Mouse (Mus musculus) layer of hippocampus, adult 8-10 months (tissue): Measurements from ENCODE around the gene Snrpd2. TPM values are rescaled to one million over a fixed set of nuclear protein-coding genes. Genes with fewer than 3 reads are reported as not detected.
"Not testable (repeated sequence)": the region's sequence is repeated elsewhere in the genome, so short reads cannot be mapped to it uniquely, and the experiment has no call there.

Source experiments
- DNase-seq, 2 experiments: peaks; one replicate each; pipeline ENCODE4 v3.0.0; 2022; ENCODE audit warnings: low spot score in 2 of 2
- total RNA-seq, 4 experiments: library from RNA; stranded (reverse); gene quantifications; 2 replicates each; pipeline ENCODE4 v1.2.4; 2022

Gene Snrpd2
- total RNA-seq, 4 experiments from 2014 or later, result 75.6 to 82.3 (median 78.2) TPM

GRCm38 (mm10) chr7:19148875-19149541 lies 514 bp upstream of the Snrpd2 start, which contains the start of gene Qpctl:
Gene Qpctl, minus strand, starts transcription at chr7:19149291.
- DNase-seq, result peak; percentile 98 to 99

GRCm38 (mm10) chr7:19151121-19151520 lies 1.6 kb downstream of the Snrpd2 start:
- not testable (repeated sequence) for DNase-seq

DNA sequence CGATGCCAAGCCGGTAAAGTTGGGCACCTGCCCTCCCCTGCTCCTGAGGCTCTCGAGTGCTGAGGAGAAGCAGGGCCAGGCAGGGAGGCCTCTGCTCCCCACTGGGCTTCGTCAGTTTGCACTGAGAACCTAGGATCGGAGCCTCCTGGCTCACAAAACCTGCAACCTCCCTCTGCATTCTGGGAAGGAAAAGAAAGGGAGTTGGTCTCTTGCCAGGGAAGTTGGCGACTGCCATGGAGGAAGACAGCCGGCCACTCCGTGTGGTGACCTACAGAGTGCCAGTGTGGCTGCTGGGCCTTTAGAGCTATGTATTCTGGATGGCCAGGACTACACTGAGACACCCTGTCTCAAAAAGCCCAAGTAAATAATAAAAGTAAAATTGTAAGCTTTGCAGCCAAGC lies 5.3 kb downstream of the Snrpd2 start:
- DNase-seq, result no peak

DNA sequence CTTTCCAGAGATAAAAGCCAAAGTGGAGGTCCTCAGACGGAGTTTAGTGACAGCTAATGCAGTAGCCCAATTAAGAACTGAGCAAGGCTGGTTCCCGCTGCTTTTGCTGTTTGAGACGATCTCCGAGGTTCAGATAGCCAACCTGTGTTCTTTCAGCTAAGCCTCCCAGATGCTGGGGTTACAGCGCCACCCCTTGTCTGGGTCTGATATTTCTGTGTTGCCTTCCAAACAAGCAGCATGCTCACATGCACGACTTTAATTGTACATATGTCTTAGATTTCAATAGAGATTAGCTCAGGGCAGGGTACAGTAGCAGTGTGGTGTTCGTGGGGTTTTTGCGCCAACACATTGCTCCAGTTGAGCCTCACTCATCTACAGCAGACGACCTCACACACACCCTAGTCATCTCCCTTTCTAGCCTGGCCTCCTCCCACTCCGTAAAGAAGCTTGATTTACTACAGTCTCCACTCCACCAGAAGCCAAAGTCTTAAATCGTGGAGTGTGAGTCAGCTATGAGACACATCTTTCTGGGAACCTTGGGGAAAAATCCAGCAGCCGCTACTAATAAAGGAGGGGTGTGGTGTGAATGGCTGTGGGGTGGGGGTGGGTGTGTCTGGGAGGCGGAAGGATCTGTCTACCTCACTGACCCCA lies 6.4 kb downstream of the Snrpd2 start:
- DNase-seq, result no peak

DNA sequence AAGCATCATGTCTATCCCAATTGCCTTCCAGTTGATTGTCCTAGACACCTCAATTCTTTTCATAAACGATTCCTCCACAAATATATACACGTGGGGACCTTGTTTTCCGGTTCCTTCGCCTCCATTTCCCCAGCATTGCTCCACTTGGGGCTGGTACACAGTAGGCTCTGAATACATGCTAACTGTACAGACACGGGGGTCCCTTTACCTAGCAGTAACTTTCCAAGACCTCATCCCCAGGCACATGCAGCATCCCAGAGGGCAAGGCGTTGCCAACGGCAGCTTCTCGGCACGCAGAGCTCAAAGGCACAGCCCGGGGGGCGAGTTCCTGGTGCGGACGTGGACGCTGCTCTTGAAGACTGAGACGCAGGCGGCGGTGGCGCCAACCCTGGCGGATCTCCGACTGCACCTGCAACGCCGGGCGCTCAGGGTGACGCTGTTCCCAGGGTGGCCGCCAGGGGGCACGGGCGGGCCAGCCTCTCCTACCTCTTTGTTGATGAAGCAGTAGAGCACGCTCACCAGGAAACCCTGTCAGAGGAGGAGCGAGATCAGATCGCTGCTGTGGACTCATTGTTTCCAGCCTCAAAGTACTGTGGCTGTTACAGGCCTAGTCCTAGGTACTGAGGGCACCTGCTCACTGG lies 7.8 kb downstream of the Snrpd2 start:
- DNase-seq, result peak; percentile 84 to 96

GRCm38 (mm10) chr7:19158601-19159000 lies 9.1 kb downstream of the Snrpd2 start:
- no peak for DNase-seq

- DNase-seq, result no peak
Measured at GRCm38 (mm10) chr7:19159411-19159810, 9.9 kb downstream of the Snrpd2 start.

GRCm38 (mm10) chr7:19160115-19160514 lies 10.6 kb downstream of the Snrpd2 start:
- no peak for DNase-seq

DNA sequence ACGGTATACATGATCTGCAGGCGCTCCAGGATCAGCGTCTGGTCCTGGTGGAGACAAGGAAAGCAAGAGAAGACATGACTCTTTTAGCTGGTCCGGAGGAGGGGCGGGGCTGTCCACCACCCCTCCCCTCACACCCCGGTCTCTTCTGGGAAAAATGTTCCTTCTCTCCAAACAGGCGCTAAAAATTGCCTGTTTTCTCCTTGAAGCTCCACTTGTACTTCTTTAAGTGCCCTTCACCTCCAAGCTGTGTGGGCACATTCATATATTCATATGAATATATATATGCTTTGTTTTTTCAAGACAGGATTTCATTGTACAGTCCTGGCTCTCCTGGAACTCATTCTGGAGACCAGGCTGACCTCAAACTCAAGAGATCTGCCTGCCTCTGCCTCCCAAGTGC lies 13.4 kb downstream of the Snrpd2 start:
- no peak for DNase-seq

DNA sequence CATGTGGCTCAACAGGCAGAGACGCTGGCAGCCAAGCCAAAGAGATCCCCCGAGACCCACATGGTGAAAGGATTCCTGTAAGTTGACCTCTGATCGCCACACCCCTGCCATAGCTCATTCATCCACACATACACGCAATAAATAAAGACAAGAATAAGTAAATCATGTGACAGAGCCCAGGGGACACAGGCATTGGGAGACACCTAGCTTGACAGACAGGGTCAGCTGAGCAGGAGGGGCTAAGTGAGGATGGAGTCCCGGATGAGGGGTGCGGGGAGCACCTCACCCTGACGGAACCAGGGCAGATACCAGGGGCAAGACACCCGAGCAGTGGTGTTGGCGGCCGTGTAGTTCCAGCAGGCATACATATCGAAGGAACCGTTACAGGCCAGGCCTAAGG lies 14.2 kb downstream of the Snrpd2 start:
- no peak for DNase-seq

GRCm38 (mm10) chr7:19164189-19164588 lies 14.7 kb downstream of the Snrpd2 start:
- DNase-seq, result no peak

DNA sequence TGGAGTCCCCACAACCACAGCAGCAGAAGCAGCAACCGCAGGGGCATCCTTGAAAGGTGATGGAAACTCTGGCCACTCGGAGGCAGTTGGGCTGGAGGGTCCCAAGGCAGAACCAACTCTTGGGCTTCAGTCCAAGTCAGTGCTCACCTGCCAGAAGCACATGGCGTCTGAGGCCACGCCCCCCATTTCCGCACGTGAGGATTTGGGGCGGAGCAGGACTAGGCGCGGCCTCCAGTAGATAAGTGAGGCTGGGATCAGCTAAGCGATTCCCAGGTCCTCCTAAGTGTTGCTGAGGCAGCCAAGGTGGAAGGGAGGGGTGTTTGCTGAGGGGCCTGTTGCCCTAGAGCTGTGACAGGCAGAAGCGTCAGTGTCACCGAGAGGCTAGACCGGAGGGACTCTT lies 15.5 kb downstream of the Snrpd2 start:
- DNase-seq, result no peak

DNA sequence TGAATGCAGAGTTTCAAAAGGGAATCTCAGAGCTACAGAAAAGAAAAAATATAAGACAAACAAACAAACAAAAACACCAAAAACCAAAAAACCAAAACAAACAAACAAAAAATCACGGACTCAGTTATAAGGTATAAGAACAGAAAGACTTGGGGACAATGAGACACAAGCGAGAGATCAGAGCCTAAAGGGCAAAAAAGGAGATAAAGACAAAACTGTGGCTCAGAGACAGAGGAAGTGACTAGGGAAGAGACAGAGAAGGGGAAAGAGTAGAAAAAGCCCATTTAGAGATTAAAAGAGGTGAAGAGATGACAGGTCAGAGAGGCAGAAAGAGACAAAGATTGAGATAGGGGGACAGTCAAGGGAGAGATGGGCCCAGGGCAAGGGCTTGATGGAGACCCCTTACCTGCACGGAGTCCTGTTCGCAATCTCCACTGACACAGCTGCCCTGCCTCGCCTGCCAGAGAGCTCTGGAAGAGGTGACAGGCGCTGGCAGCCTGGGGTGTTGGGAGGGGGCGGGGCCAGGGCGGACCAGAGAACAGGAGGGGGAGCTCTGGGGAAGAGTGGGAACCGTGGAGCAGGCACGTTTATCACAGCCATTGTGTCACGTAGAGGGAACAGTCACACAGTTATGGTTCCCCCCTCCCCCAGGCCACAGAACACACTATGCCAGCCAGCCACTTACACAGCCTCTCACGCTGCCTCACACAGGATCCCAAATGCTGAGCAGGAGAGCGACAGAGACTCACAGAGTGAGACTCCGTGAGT lies 16.3 kb downstream of the Snrpd2 start, which contains the start of gene Gipr:
Gipr (minus strand) TSS at position 472 of the 768 bp plus-strand sequence.
- DNase-seq, result no peak

DNA sequence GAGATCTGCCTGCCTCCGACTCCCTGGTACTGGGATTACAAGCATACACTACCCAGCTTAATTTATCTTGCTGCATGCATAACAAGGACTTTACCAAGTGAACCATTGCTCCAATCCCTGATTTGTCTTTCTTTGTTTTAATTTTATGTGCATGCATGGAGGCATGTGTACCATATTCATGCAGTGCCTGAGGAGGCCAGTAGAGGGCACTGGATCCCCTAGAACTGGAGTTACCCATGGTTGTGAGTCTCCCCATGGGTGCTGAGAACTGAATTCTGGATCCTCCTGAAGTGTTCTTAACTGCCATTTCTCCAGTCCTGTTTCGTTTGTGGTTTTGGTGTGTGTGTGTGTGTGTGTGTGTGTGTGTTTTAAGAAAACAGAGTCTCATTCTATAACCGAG lies 17.5 kb downstream of the Snrpd2 start:
- DNase-seq, result no peak

- DNase-seq, result no peak
Measured at GRCm38 (mm10) chr7:19169506-19169905, 20.0 kb downstream of the Snrpd2 start.

- no peak for DNase-seq
Measured at GRCm38 (mm10) chr7:19170142-19170541, 20.6 kb downstream of the Snrpd2 start.

GRCm38 (mm10) chr7:19171831-19172230 lies 22.3 kb downstream of the Snrpd2 start:
- DNase-seq, result no peak

DNA sequence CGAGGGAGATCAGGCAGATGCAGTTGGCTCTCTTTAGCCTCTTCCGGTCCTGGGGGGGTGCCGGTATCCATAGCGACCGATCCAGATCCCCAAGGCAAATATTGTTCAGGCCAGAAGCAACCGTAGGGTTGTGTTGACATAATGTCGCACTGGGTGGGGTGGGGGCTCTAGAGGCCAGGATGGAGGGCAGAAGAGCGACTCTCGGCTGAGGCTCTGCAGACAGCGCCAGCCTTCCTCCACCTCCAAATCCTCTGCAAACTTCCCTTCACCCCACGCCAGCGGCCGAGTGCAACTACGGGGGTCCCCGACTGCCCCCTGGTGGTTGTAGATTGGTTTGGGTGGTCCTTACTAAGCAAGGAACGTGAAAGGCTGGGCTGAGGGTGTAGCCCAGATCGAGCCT lies 23.4 kb downstream of the Snrpd2 start:
- DNase-seq, result peak; percentile 72 to 83

GRCm38 (mm10) chr7:19175708-19176515 lies 26.4 kb downstream of the Snrpd2 start, which contains the start of gene Eml2:
Gene Eml2, plus strand, starts transcription at chr7:19176421.
- DNase-seq, result peak; percentile 90 to 92

GRCm38 (mm10) chr7:19176516-19176947 lies 27.0 kb downstream of the Snrpd2 start:
- DNase-seq, result no peak

DNA sequence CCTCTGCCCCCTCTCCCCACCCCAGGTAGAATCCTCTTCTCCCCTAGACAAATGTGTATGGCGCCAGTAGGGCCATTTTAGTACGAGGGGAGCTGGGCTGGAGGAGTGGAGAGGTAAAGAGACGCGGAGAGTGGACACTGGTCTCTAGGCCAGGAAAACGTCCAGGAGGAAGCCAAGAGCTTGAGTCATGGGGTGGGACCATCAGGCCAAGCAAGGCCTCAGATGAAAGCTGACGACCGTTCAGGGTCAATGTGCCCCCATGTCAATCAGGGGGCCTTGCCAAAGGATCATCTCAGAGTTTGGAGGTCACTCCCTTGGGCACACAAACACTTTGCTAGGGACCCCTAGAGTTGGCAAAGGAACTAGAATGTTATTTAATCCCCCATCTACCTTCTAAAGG lies 27.7 kb downstream of the Snrpd2 start:
- no peak for DNase-seq
